Mouse (Mus musculus) embryo, embryonic 9.5 days (tissue): ENCODE measurements around the gene Fbxo2.
"Not testable (repeated sequence)": the region's sequence is repeated elsewhere in the genome, so short reads cannot be mapped to it uniquely, and the experiment has no call there.

Source experiments
- DNase-seq: peaks from one replicate; pipeline ENCODE4 v3.0.0-alpha.2; 2017; ENCODE audit errors: extremely low spot score

Fbxo2 gene

GRCm38 (mm10) chr4:148174495-148174862 lies 14.1 kb downstream of the Fbxo2 start:
- DNase-seq: no peak

GRCm38 (mm10) chr4:148176603-148177002 lies 16.2 kb downstream of the Fbxo2 start:
- not testable (repeated sequence) for DNase-seq

GRCm38 (mm10) chr4:148177716-148178115 lies 17.3 kb downstream of the Fbxo2 start:
- no peak for DNase-seq

- DNase-seq: no peak
Observed at GRCm38 (mm10) chr4:148181483-148181882, 21.1 kb downstream of the Fbxo2 start.

DNA sequence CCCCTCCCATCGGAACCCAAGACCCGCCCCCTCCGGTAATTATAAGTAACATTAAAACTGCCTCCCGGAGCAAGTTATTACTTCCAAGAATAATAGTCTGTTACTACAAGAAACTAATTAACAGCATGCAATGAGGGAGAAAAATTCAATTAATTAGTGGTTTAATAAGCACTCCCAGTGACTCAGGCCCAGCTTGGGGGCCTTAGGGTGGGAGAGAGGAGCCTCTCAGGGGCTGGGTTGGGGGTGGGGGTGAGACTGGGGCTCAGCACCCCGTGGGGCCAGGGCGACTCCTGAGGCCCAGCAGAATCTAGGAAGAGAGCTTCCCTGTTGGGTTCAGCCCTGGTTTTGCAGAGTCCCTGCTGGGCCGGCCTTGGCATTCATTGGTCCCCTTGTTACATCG lies 21.9 kb downstream of the Fbxo2 start:
- DNase-seq: no peak

- DNase-seq: no peak
Observed at GRCm38 (mm10) chr4:148184564-148184963, 24.1 kb downstream of the Fbxo2 start.

GRCm38 (mm10) chr4:148185819-148186218 lies 25.4 kb downstream of the Fbxo2 start:
- DNase-seq: no peak

GRCm38 (mm10) chr4:148188767-148189166 lies 28.3 kb downstream of the Fbxo2 start:
- not testable (repeated sequence) for DNase-seq

GRCm38 (mm10) chr4:148192707-148193245 lies 32.4 kb downstream of the Fbxo2 start:
- DNase-seq: no peak

GRCm38 (mm10) chr4:148194400-148194799 lies 34.0 kb downstream of the Fbxo2 start:
- DNase-seq: no peak

GRCm38 (mm10) chr4:148198721-148199120 lies 38.3 kb downstream of the Fbxo2 start:
- no peak for DNase-seq

DNA sequence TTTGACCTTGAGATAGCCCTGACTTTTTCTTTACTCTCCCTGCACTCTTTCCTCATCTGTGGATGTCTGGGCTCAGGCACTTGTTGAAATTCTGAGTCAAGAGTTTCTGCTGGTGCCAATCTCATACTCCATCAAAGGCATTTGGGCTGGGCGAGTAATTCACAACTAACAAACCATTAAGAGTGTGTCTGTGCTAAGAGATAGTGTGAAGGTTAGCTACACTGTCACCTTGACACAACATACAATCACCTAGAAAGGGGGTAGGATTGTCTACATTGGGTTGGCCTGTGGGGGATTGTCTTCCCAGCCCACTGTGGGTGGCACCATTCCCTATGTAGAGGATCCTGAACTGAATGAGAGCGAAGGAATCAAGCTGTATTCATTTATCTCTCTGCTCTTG lies 43.1 kb downstream of the Fbxo2 start:
- no peak for DNase-seq

DNA sequence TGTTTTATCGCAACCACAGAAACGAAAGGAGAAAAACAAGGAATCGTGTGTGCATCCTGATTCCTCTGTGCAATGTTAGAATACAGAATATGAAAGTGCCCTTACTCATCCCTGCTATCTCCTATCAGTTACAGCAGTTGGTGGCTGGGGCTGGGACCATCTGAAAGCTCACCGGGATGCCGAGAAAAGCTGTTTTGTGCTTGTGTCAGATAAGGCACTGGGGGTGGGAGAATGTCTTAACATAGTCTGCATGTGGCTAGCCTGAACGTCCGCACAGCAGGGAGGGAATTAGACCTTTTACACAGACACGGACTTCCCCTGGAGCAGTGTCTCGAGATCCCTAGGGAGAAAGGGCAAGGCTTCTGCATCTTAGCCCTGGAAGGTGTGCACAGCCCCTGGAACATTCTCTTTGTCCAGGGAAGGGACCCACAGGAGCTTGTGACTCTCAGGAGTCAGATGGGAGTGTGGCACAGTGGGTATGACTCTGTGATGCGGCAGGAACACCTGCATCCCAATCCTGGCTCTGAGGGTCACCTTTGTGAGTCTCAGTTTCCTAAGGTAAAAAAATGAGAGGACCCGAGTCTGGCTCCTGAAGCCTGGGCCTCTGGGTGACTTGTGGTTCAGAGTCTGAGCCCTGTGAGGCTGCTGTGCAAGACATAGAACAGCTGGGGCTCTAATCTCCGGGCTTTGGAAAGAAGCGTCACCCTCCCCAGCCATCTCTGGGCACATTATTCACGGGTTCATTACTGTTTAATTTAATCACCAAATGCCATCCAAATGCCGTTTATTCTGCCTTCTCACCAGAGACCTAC lies 43.8 kb downstream of the Fbxo2 start:
- no peak for DNase-seq

- DNase-seq: no peak
Observed at GRCm38 (mm10) chr4:148204873-148205232, 44.4 kb downstream of the Fbxo2 start.

DNA sequence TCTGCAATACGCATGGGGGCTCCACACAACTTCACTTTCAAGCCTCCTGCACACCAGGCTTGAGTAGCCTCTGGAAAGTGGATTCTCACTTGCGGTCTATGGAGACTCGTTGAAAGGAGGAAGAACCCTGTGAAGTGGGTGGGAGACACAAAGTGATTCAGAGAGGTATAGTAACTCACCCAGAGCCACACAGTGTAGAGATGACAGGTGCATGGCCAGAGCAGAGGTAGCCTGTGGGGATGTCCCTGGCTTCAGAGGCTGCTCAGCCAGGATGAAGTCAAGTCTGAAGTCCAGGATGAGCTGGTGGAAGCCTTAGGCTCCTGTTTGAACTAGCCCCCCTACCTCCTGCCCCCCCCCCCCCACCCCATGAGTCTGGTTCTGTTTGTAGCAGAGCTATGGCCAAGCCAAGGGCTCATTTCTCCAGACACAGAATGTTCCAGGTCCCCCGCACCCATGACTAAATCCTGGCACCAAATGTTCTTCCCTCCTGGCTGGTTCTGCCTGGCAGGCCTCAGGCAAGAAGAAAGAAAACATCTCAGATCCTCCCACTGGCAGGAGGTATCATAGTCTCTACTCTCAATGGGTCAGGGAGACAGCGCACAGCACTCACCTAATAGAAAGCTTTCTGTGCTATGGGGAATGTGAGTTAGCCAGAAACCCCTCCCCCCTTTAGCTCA lies 54.2 kb downstream of the Fbxo2 start:
- DNase-seq: no peak

DNA sequence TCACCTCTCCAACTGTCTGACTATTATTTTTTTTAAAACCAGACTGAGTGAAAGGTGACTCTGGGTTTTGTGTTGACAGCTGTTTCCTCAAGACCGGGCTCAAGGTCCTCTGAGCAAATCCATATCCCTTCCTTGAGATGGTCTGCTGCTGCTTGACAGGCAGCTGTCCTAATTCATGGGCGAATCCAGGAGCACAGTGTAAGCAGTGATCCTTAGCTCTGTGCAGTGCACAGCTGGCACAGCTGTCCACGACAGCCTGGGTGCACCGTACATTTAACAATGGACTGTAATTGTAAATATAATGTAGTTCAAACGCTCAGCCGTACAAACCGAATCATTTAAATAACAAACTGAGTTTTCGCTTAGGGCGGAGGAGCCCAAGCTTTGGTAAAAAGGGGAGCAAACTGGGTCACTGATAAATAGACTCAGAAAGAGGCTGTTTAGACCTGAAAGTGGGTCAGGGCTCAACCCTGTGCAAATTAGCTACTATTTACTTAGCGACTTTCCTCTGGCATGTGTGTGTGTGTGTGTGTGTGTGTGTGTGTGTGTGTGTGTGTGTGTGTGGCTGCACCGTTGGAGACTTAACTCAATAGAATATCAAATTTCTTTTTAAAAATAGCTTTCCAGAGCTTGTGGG lies 55.0 kb downstream of the Fbxo2 start:
- DNase-seq: no peak
